Mouse (Mus musculus) heart, postnatal 0 days (tissue): Measurements from ENCODE around the gene Plxna2.

ENCODE experiments used
- CTCF ChIP-seq: IDR thresholded peaks from 2 replicates; pipeline ENCODE4 v1.5.1; 2016; ENCODE audit warnings: antibody characterized with exemption, control low read depth, low read depth
- EP300 ChIP-seq: IDR thresholded peaks from 2 replicates; pipeline ENCODE4 v1.6.1; 2016; ENCODE audit warnings: antibody characterized with exemption, low read depth

DNA sequence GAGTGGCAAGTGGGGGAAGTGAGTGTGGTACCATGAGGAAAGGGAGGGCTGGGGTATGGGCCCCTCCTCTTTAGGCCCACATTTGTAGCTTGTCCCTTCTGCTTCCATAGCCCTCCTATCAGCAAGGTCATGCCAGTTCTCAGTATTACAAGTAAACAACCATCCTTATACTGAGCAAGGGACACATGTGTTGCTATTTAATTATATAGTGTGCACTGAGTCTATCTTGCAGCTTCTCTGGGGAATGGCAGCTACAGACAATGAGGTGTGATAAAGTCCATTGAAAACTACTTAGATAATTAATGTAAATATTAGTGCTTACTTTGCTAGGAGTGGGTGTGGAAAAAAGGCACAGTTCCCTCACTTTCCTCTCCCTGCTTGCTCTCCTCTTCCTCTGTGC lies 75.0 kb downstream of the Plxna2 start:
- TF ChIP-seq CTCF (no peak), EP300 (no peak)
